Mouse (Mus musculus) kidney, adult 2 months (tissue): ENCODE data around the gene Tmem63c.

Experiments
- CTCF ChIP-seq: fragments of 200-500 bp; conservative IDR thresholded peaks from 2 replicates; pipeline ENCODE4 v1.5.1; 2011; ENCODE audit warnings: low read depth, mild to moderate bottlenecking, control low read depth, low read length, moderate library complexity, mixed read lengths; ENCODE audit not compliant: insufficient read depth, insufficient read length
- POLR2A ChIP-seq: fragments of 200-500 bp; IDR thresholded peaks from one replicate; pipeline ENCODE4 v1.6.1; 2011; ENCODE audit warnings: low read depth, low read length, control low read depth

GRCm38 (mm10) chr12:87003606-87004005, 17.5 kb upstream of the Tmem63c start:
- TF ChIP-seq CTCF (no peak), POLR2A (no peak)
